Comparison of ENCODE assay signal across 18 mouse cellular contexts in genomic region chr12:73090672-73091335, GRCm38 (mm10). TPM values are rescaled to one million over a fixed set of nuclear protein-coding genes. Genes with fewer than 3 reads are reported as not detected.
DNase-seq lines count a peak whose midpoint lies in the region; ATAC-seq and TF ChIP-seq lines count a peak whose summit lies in the region.
"Had no signal": no experiment of that assay in that cellular context is flagged by ENCODE, and none has a peak within 500 bp of the region (broad histone marks: within the 10 kb centered on the region; RNA-seq: fewer than 3 reads in every experiment).

No protein-coding gene starts in this region.

- peak; percentile 23; the same call in 1 of the 2 replicates for ATAC-seq in liver, embryonic 16.5 days (ENCODE audit: low read depth)
- no peak for ATAC-seq in liver, embryonic 11.5 days (replicated peaks; ENCODE audit: low FRiP score)
- peak; percentile 75 for ATAC-seq in stomach, embryonic 15.5 days (ENCODE audit: insufficient read depth, low FRiP score, low read depth)
- ATAC-seq: inflammation-experienced regulatory T-cells, adult 6 months; midbrain, embryonic 13.5 days had no signal

- 53% methylated on average over 7 of the region's 7 CpGs for WGBS in liver, embryonic 16.5 days (ENCODE audit: insufficient replicate concordance)
- WGBS in liver, embryonic 11.5 days, result 67% methylated on average over 7 of the region's 7 CpGs
- 44% methylated on average over 7 of the region's 7 CpGs for WGBS in stomach, embryonic 15.5 days

- H3K9me3 ChIP-seq in liver, embryonic 16.5 days (replicated peaks; ENCODE audit: control insufficient read depth, low read length), result no peaks in the 10 kb centered on the region
- no peaks in the 10 kb centered on the region for H3K9me3 ChIP-seq in liver, embryonic 11.5 days (ENCODE audit: control insufficient read depth, low read length)
- H3K9me3 ChIP-seq in ES-E14 (ENCODE audit: control insufficient read depth, insufficient read depth, low read depth, low read length), result no peaks in the 10 kb centered on the region
- no peaks in the 10 kb centered on the region for H3K9me3 ChIP-seq in stomach, embryonic 15.5 days
- H3K9me3 ChIP-seq: embryonic facial prominence, embryonic 15.5 days; hindbrain, embryonic 12.5 days; limb, embryonic 13.5 days; midbrain, embryonic 13.5 days; neural tube, embryonic 15.5 days had no signal

- H3K4me3 ChIP-seq in liver, embryonic 16.5 days (ENCODE audit: low read depth, low read length), result no peak overlapping the region
- no peak overlapping the region for H3K4me3 ChIP-seq in liver, embryonic 11.5 days (ENCODE audit: low read depth, low read length)
- no peak overlapping the region for H3K4me3 ChIP-seq in ES-E14 (ENCODE audit: insufficient read depth in 1 of 2, low read depth in 1 of 2, low read length in 2 of 2, poor library complexity in 1 of 2, severe bottlenecking in 1 of 2)
- H3K4me3 ChIP-seq in stomach, embryonic 15.5 days (replicated peaks), result no peak overlapping the region
- H3K4me3 ChIP-seq: embryonic facial prominence, embryonic 15.5 days; hindbrain, embryonic 12.5 days; limb, embryonic 13.5 days; midbrain, embryonic 13.5 days; neural tube, embryonic 15.5 days had no signal

- no peak overlapping the region for H3K4me2 ChIP-seq in liver, embryonic 16.5 days (ENCODE audit: low read depth, low read length)
- H3K4me2 ChIP-seq in liver, embryonic 11.5 days, result no peak overlapping the region
- no peak overlapping the region for H3K4me2 ChIP-seq in stomach, embryonic 15.5 days
- H3K4me2 ChIP-seq: embryonic facial prominence, embryonic 15.5 days; hindbrain, embryonic 12.5 days; limb, embryonic 13.5 days; midbrain, embryonic 13.5 days; neural tube, embryonic 15.5 days had no signal

- H3K27me3 ChIP-seq in liver, embryonic 16.5 days (ENCODE audit: control insufficient read depth, insufficient read depth, low read depth, low read length), result no peaks in the 10 kb centered on the region
- H3K27me3 ChIP-seq in liver, embryonic 11.5 days (replicated peaks; ENCODE audit: control insufficient read depth, insufficient read depth, low read length), result no peaks in the 10 kb centered on the region
- H3K27me3 ChIP-seq in stomach, embryonic 15.5 days (replicated peaks), result peaks cover 3% of the 10 kb centered on the region; the same call in 1 of the 2 replicates
- H3K27me3 ChIP-seq: embryonic facial prominence, embryonic 15.5 days; hindbrain, embryonic 12.5 days; limb, embryonic 13.5 days; midbrain, embryonic 13.5 days; neural tube, embryonic 15.5 days had no signal

- peaks cover 6% of the 10 kb centered on the region for H3K4me1 ChIP-seq in liver, embryonic 16.5 days (ENCODE audit: control insufficient read depth, low read depth, low read length)
- H3K4me1 ChIP-seq in liver, embryonic 11.5 days (replicated peaks; ENCODE audit: control insufficient read depth, insufficient read depth, low read length), result no peaks in the 10 kb centered on the region
- H3K4me1 ChIP-seq in ES-E14 (ENCODE audit: control insufficient read depth in 2 of 2, insufficient read depth in 2 of 2, low read length in 2 of 2, poor library complexity in 1 of 2), result peaks cover 25 to 27% of the 10 kb centered on the region in 2 experiments
- no peaks in the 10 kb centered on the region for H3K4me1 ChIP-seq in stomach, embryonic 15.5 days
- H3K4me1 ChIP-seq: embryonic facial prominence, embryonic 15.5 days; hindbrain, embryonic 12.5 days; limb, embryonic 13.5 days; midbrain, embryonic 13.5 days; neural tube, embryonic 15.5 days had no signal

- H3K27ac ChIP-seq in liver, embryonic 16.5 days (ENCODE audit: low read length), result peak overlapping the region; percentile 24; the same call in 1 of the 2 replicates
- H3K27ac ChIP-seq in liver, embryonic 11.5 days (ENCODE audit: low read depth, low read length), result no peak overlapping the region
- H3K27ac ChIP-seq in ES-E14 (ENCODE audit: insufficient read depth, low read depth, low read length, poor library complexity, severe bottlenecking), result peak overlapping the region; percentile 29; the same call in 1 of the 2 replicates
- no peak overlapping the region for H3K27ac ChIP-seq in stomach, embryonic 15.5 days
- H3K27ac ChIP-seq: embryonic facial prominence, embryonic 15.5 days; hindbrain, embryonic 12.5 days; limb, embryonic 13.5 days; midbrain, embryonic 13.5 days; neural tube, embryonic 15.5 days had no signal

- in situ Hi-C loops in ES-E14 (cut with MboI; ENCODE audit: low sequenced_read_pairs in 2 of 2, unreplicated experiment in 2 of 2), result no loop called here

- no peak overlapping the region for H3K9ac ChIP-seq in liver, embryonic 16.5 days (ENCODE audit: low read depth, low read length)
- H3K9ac ChIP-seq in liver, embryonic 11.5 days (ENCODE audit: low read depth, low read length), result no peak overlapping the region
- no peak overlapping the region for H3K9ac ChIP-seq in ES-E14 (ENCODE audit: insufficient read depth, low read depth, low read length, poor library complexity, severe bottlenecking)
- no peak overlapping the region for H3K9ac ChIP-seq in stomach, embryonic 15.5 days
- H3K9ac ChIP-seq: embryonic facial prominence, embryonic 15.5 days; hindbrain, embryonic 12.5 days; limb, embryonic 13.5 days; midbrain, embryonic 13.5 days; neural tube, embryonic 15.5 days had no signal

- H3K36me3 ChIP-seq in liver, embryonic 16.5 days (ENCODE audit: control insufficient read depth, insufficient read depth), result no peaks in the 10 kb centered on the region
- H3K36me3 ChIP-seq in liver, embryonic 11.5 days (ENCODE audit: control insufficient read depth, insufficient read depth, low read length), result no peaks in the 10 kb centered on the region
- H3K36me3 ChIP-seq in ES-E14 (ENCODE audit: control insufficient read depth, insufficient read depth, low read length, poor library complexity, severe bottlenecking), result no peaks in the 10 kb centered on the region
- H3K36me3 ChIP-seq in stomach, embryonic 15.5 days, result no peaks in the 10 kb centered on the region
- H3K36me3 ChIP-seq: embryonic facial prominence, embryonic 15.5 days; hindbrain, embryonic 12.5 days; limb, embryonic 13.5 days; midbrain, embryonic 13.5 days; neural tube, embryonic 15.5 days had no signal

- no peak for DNase-seq in liver, embryonic 11.5 days (ENCODE audit: low spot score)
- DNase-seq in ES-E14 (ENCODE audit: low read depth, low spot score), result no peak
- DNase-seq in fat pad, adult 2 months (ENCODE audit: extremely low read depth, low read depth, low spot score), result peak; percentile 3
- DNase-seq in frontal cortex, postnatal 36 days (ENCODE audit: low spot score in 2 of 2), result no peak
- no peak for DNase-seq in retina, embryonic 14.5 days (ENCODE audit: low spot score)
- DNase-seq: cerebellum, postnatal 14 days; embryo, embryonic 11 days; gastrocnemius, postnatal 14 days had no signal

TF ChIP-seq in ES-E14, 5 proteins besides CTCF, POLR2A, EP300 and RAD21:
- TF ChIP-seq ZNF384 (IDR thresholded peaks at IDR 0.05; ENCODE audit: low read depth, low read length), result no peak
- no peak for TF ChIP-seq HCFC1 (IDR thresholded peaks at IDR 0.05; ENCODE audit: borderline replicate concordance, insufficient read depth, low read length)
- no peak for TF ChIP-seq ZC3H11A (IDR thresholded peaks at IDR 0.05; ENCODE audit: borderline replicate concordance, low read depth, low read length)
- TF ChIP-seq CHD2 (IDR thresholded peaks at IDR 0.05; ENCODE audit: low read depth, low read length), result no peak
- TF ChIP-seq MAFK (IDR thresholded peaks at IDR 0.05; ENCODE audit: insufficient read depth, low read depth, low read length), result no peak

RNA-seq across cellular contexts. Expression of gene Six4, which starts 22.5 kb away (rescaled TPM):
- 0.04 and 0.06 TPM in 2 replicates for polyA plus RNA-seq in liver, embryonic 16.5 days (2015; fragmentation: Nextera tagmentation; extraction: Ambion mirVana)
- 1.4 and 1.6 TPM in 2 replicates for polyA plus RNA-seq in liver, embryonic 11.5 days (2014; fragmentation: Nextera tagmentation; extraction: Ambion mirVana)
- total RNA-seq in ES-E14 (2012; rRNA removed), result 13.6 and 17.1 TPM in 2 replicates
- polyA plus RNA-seq in stomach, embryonic 15.5 days (2015; fragmentation: Nextera tagmentation; extraction: Ambion mirVana), result 0.74 and 0.90 TPM in 2 replicates
- total RNA-seq: megakaryocyte progenitor cell, adult 5-6 weeks; MEL had no signal

RNA-seq across cellular contexts. Expression of gene Mnat1, which starts 32.7 kb away (rescaled TPM):
- 7.1 and 7.7 TPM in 2 replicates for polyA plus RNA-seq in liver, embryonic 16.5 days (2015; fragmentation: Nextera tagmentation; extraction: Ambion mirVana)
- 30.5 and 31.4 TPM in 2 replicates for polyA plus RNA-seq in liver, embryonic 11.5 days (2014; fragmentation: Nextera tagmentation; extraction: Ambion mirVana)
- total RNA-seq in ES-E14 (2012; rRNA removed), result 26.8 and 41.2 TPM in 2 replicates
- polyA plus RNA-seq in stomach, embryonic 15.5 days (2015; fragmentation: Nextera tagmentation; extraction: Ambion mirVana), result 24.2 and 26.7 TPM in 2 replicates

RNA-seq across cellular contexts. Expression of gene Six1, which starts 37.1 kb away (rescaled TPM):
- polyA plus RNA-seq in liver, embryonic 16.5 days (2015; fragmentation: Nextera tagmentation; extraction: Ambion mirVana), result 0.22 and 0.24 TPM in 2 replicates
- 2.0 and 2.2 TPM in 2 replicates for polyA plus RNA-seq in liver, embryonic 11.5 days (2014; fragmentation: Nextera tagmentation; extraction: Ambion mirVana)
- 2.2 and 2.9 TPM in 2 replicates for total RNA-seq in ES-E14 (2012; rRNA removed)
- polyA plus RNA-seq in stomach, embryonic 15.5 days (2015; fragmentation: Nextera tagmentation; extraction: Ambion mirVana), result 0.08 and 0.72 TPM in 2 replicates
- total RNA-seq: MEL had no signal
- polyA plus RNA-seq: inflammation-experienced regulatory T-cells, adult 6 months had no signal

Comparison
In these comparisons a context has a peak if more than half of its experiments do, and no peak if none do; other contexts are left out.
1. H3K27ac ChIP-seq: peak in liver, embryonic 16.5 days (single experiment) and ES-E14 (single experiment); none in liver, embryonic 11.5 days (single experiment) and stomach, embryonic 15.5 days (single experiment).